Mouse (Mus musculus): Measurements from ENCODE around the gene 1700018F24Rik. TPM values are rescaled to one million over a fixed set of nuclear protein-coding genes. Genes with fewer than 3 reads are reported as not detected.
"Not testable (repeated sequence)": the region's sequence is repeated elsewhere in the genome, so short reads cannot be mapped to it uniquely, and the experiment has no call there.

The 1700018F24Rik gene
- polyA plus RNA-seq, 1 experiment from 2014 or later = not detected

- H3K36me3 ChIP-seq (ENCODE audit: control insufficient read depth, insufficient read depth, low read length) = no peaks in the 10 kb centered on the region
- no peak for DNase-seq
- H3K27me3 ChIP-seq (ENCODE audit: control insufficient read depth, insufficient read depth, low read length) = no peaks in the 10 kb centered on the region
- no peak overlapping the region for H3K27ac ChIP-seq (replicated peaks; ENCODE audit: low read depth, low read length)
- H3K4me1 ChIP-seq (ENCODE audit: control insufficient read depth, insufficient read depth, low read length) = no peaks in the 10 kb centered on the region
- ATAC-seq (ENCODE audit: low FRiP score, low TSS enrichment) = no peak
- 62% methylated on average over 3 of the region's 3 CpGs for WGBS
- H3K9ac ChIP-seq (replicated peaks; ENCODE audit: low read length) = no peak overlapping the region
- H3K4me3 ChIP-seq (replicated peaks; ENCODE audit: low read depth, low read length) = no peak overlapping the region
- no peak overlapping the region for H3K4me2 ChIP-seq (ENCODE audit: low read length)
- H3K9me3 ChIP-seq (ENCODE audit: control insufficient read depth, low read length) = no peaks in the 10 kb centered on the region
Measured at GRCm38 (mm10) chr5:145068863-145069262, 26.1 kb downstream of the 1700018F24Rik start.

DNA sequence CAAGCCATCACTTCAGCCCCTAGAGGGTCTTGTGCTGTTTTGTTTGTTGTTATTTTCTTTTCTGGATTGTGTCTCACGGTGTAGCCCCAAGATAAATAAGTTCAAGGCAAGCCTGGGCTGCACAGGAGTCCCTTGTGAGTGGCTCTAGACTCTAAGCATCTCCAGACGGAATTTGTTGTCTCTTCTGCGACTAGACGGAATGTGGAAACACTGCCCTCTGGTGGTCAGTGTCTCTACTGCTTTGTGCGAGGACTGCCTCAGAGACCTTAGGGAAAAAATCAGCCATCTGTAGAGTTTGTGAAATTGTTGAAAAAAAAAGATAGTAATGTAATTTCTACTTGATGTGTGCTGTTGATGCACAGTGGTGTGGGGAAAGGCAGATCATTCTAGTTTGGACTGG, 26.9 kb downstream of the 1700018F24Rik start:
- ATAC-seq (ENCODE audit: low FRiP score, low TSS enrichment) = no peak
- 1% methylated on average over 5 of the region's 5 CpGs for WGBS
- no peaks in the 10 kb centered on the region for H3K36me3 ChIP-seq (ENCODE audit: control insufficient read depth, insufficient read depth, low read length)
- DNase-seq = peak; percentile 93
- H3K9ac ChIP-seq (replicated peaks; ENCODE audit: low read length) = no peak overlapping the region
- H3K27me3 ChIP-seq (ENCODE audit: control insufficient read depth, insufficient read depth, low read length) = no peaks in the 10 kb centered on the region
- no peak overlapping the region for H3K4me3 ChIP-seq (replicated peaks; ENCODE audit: low read depth, low read length)
- H3K4me2 ChIP-seq (ENCODE audit: low read length) = no peak overlapping the region
- no peak overlapping the region for H3K27ac ChIP-seq (replicated peaks; ENCODE audit: low read depth, low read length)
- H3K4me1 ChIP-seq (ENCODE audit: control insufficient read depth, insufficient read depth, low read length) = no peaks in the 10 kb centered on the region
- H3K9me3 ChIP-seq (ENCODE audit: control insufficient read depth, low read length) = no peaks in the 10 kb centered on the region

GRCm38 (mm10) chr5:145071342-145071741, 28.6 kb downstream of the 1700018F24Rik start:
- H3K4me2 ChIP-seq (ENCODE audit: low read length) = no peak overlapping the region
- H3K36me3 ChIP-seq (ENCODE audit: control insufficient read depth, insufficient read depth, low read length) = no peaks in the 10 kb centered on the region
- no peak for ATAC-seq (ENCODE audit: low FRiP score, low TSS enrichment)
- DNase-seq = no peak
- no peak overlapping the region for H3K9ac ChIP-seq (replicated peaks; ENCODE audit: low read length)
- no peak overlapping the region for H3K27ac ChIP-seq (replicated peaks; ENCODE audit: low read depth, low read length)
- no peaks in the 10 kb centered on the region for H3K27me3 ChIP-seq (ENCODE audit: control insufficient read depth, insufficient read depth, low read length)
- no peak overlapping the region for H3K4me3 ChIP-seq (replicated peaks; ENCODE audit: low read depth, low read length)
- no peaks in the 10 kb centered on the region for H3K4me1 ChIP-seq (ENCODE audit: control insufficient read depth, insufficient read depth, low read length)
- no peaks in the 10 kb centered on the region for H3K9me3 ChIP-seq (ENCODE audit: control insufficient read depth, low read length)
- WGBS = 52% methylated on average over 6 of the region's 6 CpGs

GRCm38 (mm10) chr5:145075081-145075480, 32.3 kb downstream of the 1700018F24Rik start:
- Histone ChIP-seq H3K9me3 (ENCODE audit: control insufficient read depth, low read length) (no peaks in the 10 kb centered on the region), H3K4me3 (replicated peaks; ENCODE audit: low read depth, low read length) (no peak overlapping the region), H3K27ac (replicated peaks; ENCODE audit: low read depth, low read length) (no peak overlapping the region), H3K4me1 (ENCODE audit: control insufficient read depth, insufficient read depth, low read length) (no peaks in the 10 kb centered on the region), H3K27me3 (ENCODE audit: control insufficient read depth, insufficient read depth, low read length) (no peaks in the 10 kb centered on the region), H3K36me3 (ENCODE audit: control insufficient read depth, insufficient read depth, low read length) (no peaks in the 10 kb centered on the region), H3K9ac (replicated peaks; ENCODE audit: low read length) (no peak overlapping the region), H3K4me2 (ENCODE audit: low read length) (no peak overlapping the region)
- no peak for ATAC-seq (ENCODE audit: low FRiP score, low TSS enrichment)
- DNase-seq = no peak
- 61% methylated on average over 3 of the region's 3 CpGs for WGBS

- 91% methylated on average over 10 of the region's 10 CpGs for WGBS
- Histone ChIP-seq H3K27me3 (ENCODE audit: control insufficient read depth, insufficient read depth, low read length) (no peaks in the 10 kb centered on the region), H3K4me1 (ENCODE audit: control insufficient read depth, insufficient read depth, low read length) (peaks cover 10% of the 10 kb centered on the region), H3K36me3 (ENCODE audit: control insufficient read depth, insufficient read depth, low read length) (no peaks in the 10 kb centered on the region), H3K4me3 (replicated peaks; ENCODE audit: low read depth, low read length) (no peak overlapping the region), H3K27ac (replicated peaks; ENCODE audit: low read depth, low read length) (no peak overlapping the region), H3K9me3 (ENCODE audit: control insufficient read depth, low read length) (no peaks in the 10 kb centered on the region), H3K4me2 (ENCODE audit: low read length) (no peak overlapping the region), H3K9ac (replicated peaks; ENCODE audit: low read length) (no peak overlapping the region)
- no peak for DNase-seq
- ATAC-seq (ENCODE audit: low FRiP score, low TSS enrichment) = no peak
Measured at GRCm38 (mm10) chr5:145081866-145082613, 39.2 kb downstream of the 1700018F24Rik start.

- H3K9ac ChIP-seq (replicated peaks; ENCODE audit: low read length) = peak overlapping the region; percentile 92
- not testable (repeated sequence) for H3K27me3 ChIP-seq (ENCODE audit: control insufficient read depth, insufficient read depth, low read length); H3K36me3 ChIP-seq (ENCODE audit: control insufficient read depth, insufficient read depth, low read length); H3K9me3 ChIP-seq (ENCODE audit: control insufficient read depth, low read length)
- H3K4me3 ChIP-seq (replicated peaks; ENCODE audit: low read depth, low read length) = peak overlapping the region; percentile 86
- H3K4me2 ChIP-seq (ENCODE audit: low read length) = peak overlapping the region; percentile 94
- H3K27ac ChIP-seq (replicated peaks; ENCODE audit: low read depth, low read length) = peak overlapping the region; percentile 91
- DNase-seq (peak; percentile 23), ATAC-seq (ENCODE audit: low FRiP score, low TSS enrichment) (peak; percentile 57; the same call in 1 of the 2 replicates)
- H3K4me1 ChIP-seq (ENCODE audit: control insufficient read depth, insufficient read depth, low read length) = peaks cover 10% of the 10 kb centered on the region
- 48% methylated on average over 6 of the region's 6 CpGs for WGBS
Measured at GRCm38 (mm10) chr5:145083201-145083600, 40.4 kb downstream of the 1700018F24Rik start.

DNA sequence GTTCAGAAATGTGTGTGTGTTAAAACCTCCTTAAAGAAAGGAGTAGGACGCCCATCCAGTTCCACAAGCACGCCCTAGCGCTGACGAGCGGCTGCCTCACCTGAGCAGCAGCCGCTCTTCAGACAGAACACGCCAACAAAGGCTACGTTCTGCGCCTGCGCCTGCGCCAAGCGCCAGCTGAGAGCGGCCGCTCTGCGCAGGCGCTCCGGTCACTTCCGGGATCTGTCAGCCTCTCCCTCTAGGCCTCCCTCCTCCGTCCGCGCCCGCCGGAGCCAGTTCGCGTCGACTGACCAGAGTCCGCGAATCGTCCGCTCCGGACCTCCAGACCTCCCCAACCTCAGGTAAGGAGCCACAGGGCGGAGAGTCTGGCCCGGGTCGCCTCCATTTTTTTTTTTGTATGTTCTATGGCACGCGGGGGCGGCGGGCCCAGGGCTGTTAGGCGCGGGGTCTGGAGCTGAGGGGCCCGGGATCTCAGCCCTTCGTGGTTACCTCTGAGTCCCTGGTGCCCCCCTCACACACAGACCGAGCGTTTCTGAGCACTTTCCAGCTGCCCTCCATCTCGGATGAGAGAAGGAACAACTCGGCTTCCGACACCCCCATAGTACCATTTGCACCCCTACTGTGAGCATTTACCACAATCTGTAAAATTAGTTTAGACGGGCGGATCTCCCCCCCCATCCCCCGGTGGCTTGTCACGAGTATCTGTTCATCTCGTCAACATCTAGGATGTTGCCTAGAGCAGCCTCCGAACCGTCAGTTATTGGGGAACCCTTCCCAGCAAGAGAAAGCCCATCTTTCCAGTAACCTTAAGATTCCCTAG, 41.1 kb downstream of the 1700018F24Rik start, which contains the start of the genes Arpc1a and Kpna7:
Arpc1a (plus strand) TSS at position 199 of the 820 bp plus-strand sequence.
Kpna7 (minus strand) TSS at position 399 of the 820 bp plus-strand sequence.
- no peaks in the 10 kb centered on the region for H3K27me3 ChIP-seq (ENCODE audit: control insufficient read depth, insufficient read depth, low read length)
- WGBS = 1% methylated on average over 54 of the region's 54 CpGs
- DNase-seq = peak; percentile 99

GRCm38 (mm10) chr5:145084822-145085221, 42.0 kb downstream of the 1700018F24Rik start:
- Histone ChIP-seq H3K9ac (replicated peaks; ENCODE audit: low read length) (peak overlapping the region; percentile 92; the same call in 1 of the 2 replicates), H3K4me3 (replicated peaks; ENCODE audit: low read depth, low read length) (peak overlapping the region; percentile 86), H3K36me3 (ENCODE audit: control insufficient read depth, insufficient read depth, low read length) (0 out of 2 replicates have a peak, but pooled peaks cover 6% of the 10 kb centered on the region), H3K4me1 (ENCODE audit: control insufficient read depth, insufficient read depth, low read length) (peaks cover 10% of the 10 kb centered on the region), H3K4me2 (ENCODE audit: low read length) (peak overlapping the region; percentile 94), H3K27me3 (ENCODE audit: control insufficient read depth, insufficient read depth, low read length) (no peaks in the 10 kb centered on the region), H3K27ac (replicated peaks; ENCODE audit: low read depth, low read length) (no peak overlapping the region), H3K9me3 (ENCODE audit: control insufficient read depth, low read length) (no peaks in the 10 kb centered on the region)
- 84% methylated on average over 2 of the region's 2 CpGs for WGBS
- no peak for DNase-seq
- ATAC-seq (ENCODE audit: low FRiP score, low TSS enrichment) = no peak

More for the DNA sequence above, 41.1 kb downstream of the 1700018F24Rik start, which contains the start of the genes Arpc1a and Kpna7:
- Histone ChIP-seq H3K9ac (replicated peaks; ENCODE audit: low read length) (peak within 1 kb of the TSS; percentile 92), H3K4me2 (ENCODE audit: low read length) (peak within 1 kb of the TSS; percentile 94), H3K9me3 (ENCODE audit: control insufficient read depth, low read length) (no peaks in the 10 kb centered on the region), H3K36me3 (ENCODE audit: control insufficient read depth, insufficient read depth, low read length) (0 out of 2 replicates have a peak, but pooled peaks cover 6% of the 10 kb centered on the region), H3K4me1 (ENCODE audit: control insufficient read depth, insufficient read depth, low read length) (peaks cover 10% of the 10 kb centered on the region), H3K4me3 (replicated peaks; ENCODE audit: low read depth, low read length) (peak within 1 kb of the TSS; percentile 86), H3K27ac (replicated peaks; ENCODE audit: low read depth, low read length) (peak within 1 kb of the TSS; percentile 91)
- ATAC-seq (ENCODE audit: low FRiP score, low TSS enrichment) = peak; percentile 96
